Mouse (Mus musculus) CH12.LX (cell line): ENCODE data around the gene Nup210l. TPM values are rescaled to one million over a fixed set of nuclear protein-coding genes. Genes with fewer than 3 reads are reported as not detected.
A peak's percentile ranks its signal among the peaks of the same experiment; 100 is the strongest.

ENCODE experiments used
- DNase-seq: peaks from one replicate; pipeline ENCODE4 v3.0.0-alpha.2; 2013; ENCODE audit errors: extremely low read depth
- H3K27ac ChIP-seq: 2 replicates; pipeline ENCODE4 v1.5.1; 2012; ENCODE audit warnings: low read depth, mild to moderate bottlenecking, control low read depth, moderate library complexity; ENCODE audit not compliant: insufficient read depth
- H3K27me3 ChIP-seq: replicated peaks from 2 replicates; pipeline ENCODE3; 2012; ENCODE audit warnings: inconsistent platforms
- H3K36me3 ChIP-seq, 2 experiments: replicated peaks in 1 of 2; 2 replicates each; pipeline versions ENCODE3 to v1.6.1; 2012; ENCODE audit warnings: inconsistent platforms in 1 of 2, low read length in 1 of 2, mild to moderate bottlenecking in 1 of 2, mixed read lengths in 1 of 2, moderate library complexity in 1 of 2; ENCODE audit not compliant: control insufficient read depth in 1 of 2, insufficient read depth in 1 of 2
- H3K4me1 ChIP-seq, 2 experiments: 2 replicates each; pipeline ENCODE4 v1.6.1; 2012; ENCODE audit warnings: inconsistent platforms in 1 of 2, moderate library complexity in 1 of 2; ENCODE audit not compliant: insufficient read depth in 2 of 2, control insufficient read depth in 1 of 2
- H3K4me2 ChIP-seq: 2 replicates; pipeline ENCODE4 v1.6.1; 2012; ENCODE audit warnings: low read depth, mild to moderate bottlenecking, control low read depth; ENCODE audit not compliant: poor library complexity, insufficient read depth, severe bottlenecking
- H3K4me3 ChIP-seq, 3 experiments: fragments of 150-350 bp in 1 of 3; sonication (generic) in 1 of 3; replicated peaks in 1 of 3; 2 replicates each; pipeline versions ENCODE3 to v1.5.1; 2011 to 2012; ENCODE audit warnings: low read depth in 2 of 3, low read length in 2 of 3, mild to moderate bottlenecking in 2 of 3, moderate library complexity in 2 of 3, control low read depth in 1 of 3, improper control_type of control experiment in 1 of 3, inconsistent platforms in 1 of 3, mixed read lengths in 1 of 3; ENCODE audit not compliant: poor library complexity in 1 of 3
- H3K79me2 ChIP-seq: replicated peaks from 2 replicates; pipeline ENCODE4 v1.6.1; 2012; ENCODE audit warnings: mild to moderate bottlenecking, moderate library complexity; ENCODE audit not compliant: control insufficient read depth, poor library complexity, insufficient read depth, severe bottlenecking; ENCODE audit errors: extremely low read depth
- H3K9ac ChIP-seq: 2 replicates; pipeline ENCODE4 v1.6.1; 2012; ENCODE audit warnings: low read depth, mild to moderate bottlenecking, control low read depth, moderate library complexity; ENCODE audit not compliant: insufficient read depth
- H3K9me3 ChIP-seq: replicated peaks from 2 replicates; pipeline ENCODE3; 2012; ENCODE audit warnings: low read length, inconsistent platforms, mixed read lengths
- CTCF ChIP-seq, 2 experiments: IDR thresholded peaks in 1 of 2; conservative IDR thresholded peaks in 1 of 2; 2 replicates each; pipeline ENCODE4 v1.5.1; 2011 to 2012; ENCODE audit warnings: low read depth in 2 of 2, low read length in 2 of 2, improper control_type of control experiment in 1 of 2, inconsistent platforms in 1 of 2, mild to moderate bottlenecking in 1 of 2, moderate library complexity in 1 of 2
- EP300 ChIP-seq: IDR thresholded peaks from 2 replicates; pipeline ENCODE4 v1.6.1; 2011; ENCODE audit warnings: low read length, improper control_type of control experiment
- GABPA ChIP-seq: IDR thresholded peaks from 2 replicates; pipeline ENCODE4 v1.6.1; 2012; ENCODE audit warnings: low read depth, low read length, improper control_type of control experiment, inconsistent platforms; ENCODE audit not compliant: insufficient replicate concordance
- HCFC1 ChIP-seq: IDR thresholded peaks from 2 replicates; pipeline ENCODE4 v1.6.1; 2012; ENCODE audit warnings: low read depth, mild to moderate bottlenecking, inconsistent platforms, low read length, improper control_type of control experiment
- IRF4 ChIP-seq: IDR thresholded peaks from 2 replicates; pipeline ENCODE4 v1.6.1; 2014; ENCODE audit warnings: low read depth, mild to moderate bottlenecking, inconsistent platforms, low read length, improper control_type of control experiment
- JUND ChIP-seq: conservative IDR thresholded peaks from 2 replicates; pipeline ENCODE4 v1.6.1; 2011; ENCODE audit warnings: low read depth, low read length, improper control_type of control experiment
- MAZ ChIP-seq: IDR thresholded peaks from 2 replicates; pipeline ENCODE4 v1.6.1; 2012; ENCODE audit warnings: low read depth, mild to moderate bottlenecking, inconsistent platforms, low read length, improper control_type of control experiment, moderate library complexity
- MEF2A ChIP-seq: IDR thresholded peaks from 2 replicates; pipeline ENCODE4 v1.6.1; 2014; ENCODE audit warnings: low read depth, mild to moderate bottlenecking, inconsistent platforms, low read length, improper control_type of control experiment, borderline replicate concordance
- MYC ChIP-seq: IDR thresholded peaks from 2 replicates; pipeline ENCODE4 v1.6.1; 2011; ENCODE audit warnings: low read depth, mild to moderate bottlenecking, improper control_type of control experiment, low read length
- NELFE ChIP-seq: IDR thresholded peaks from 2 replicates; pipeline ENCODE4 v1.6.1; 2011; ENCODE audit warnings: low read depth, low read length, improper control_type of control experiment
- RAD21 ChIP-seq: IDR thresholded peaks from 2 replicates; pipeline ENCODE4 v1.6.1; 2011; ENCODE audit warnings: low read depth, mild to moderate bottlenecking, low read length, improper control_type of control experiment, moderate library complexity
- SIN3A ChIP-seq: IDR thresholded peaks from 2 replicates; pipeline ENCODE4 v1.6.1; 2012; ENCODE audit warnings: low read length, improper control_type of control experiment, inconsistent platforms
- SMC3 ChIP-seq: IDR thresholded peaks from 2 replicates; pipeline ENCODE4 v1.6.1; 2011; ENCODE audit warnings: low read depth, low read length, improper control_type of control experiment
- USF2 ChIP-seq: conservative IDR thresholded peaks from 2 replicates; pipeline ENCODE4 v1.6.1; 2011; ENCODE audit warnings: low read depth, low read length, improper control_type of control experiment
- ZC3H11A ChIP-seq: IDR thresholded peaks from 2 replicates; pipeline ENCODE4 v1.6.1; 2012; ENCODE audit warnings: low read depth, mild to moderate bottlenecking, inconsistent platforms, low read length, improper control_type of control experiment
- ZKSCAN1 ChIP-seq: IDR thresholded peaks from 2 replicates; pipeline ENCODE4 v1.6.1; 2012; ENCODE audit warnings: low read depth, inconsistent platforms, low read length, improper control_type of control experiment, borderline replicate concordance
- ZMIZ1 ChIP-seq: IDR thresholded peaks from 2 replicates; pipeline ENCODE4 v1.6.1; 2012; ENCODE audit warnings: low read depth, mild to moderate bottlenecking, inconsistent platforms, low read length, improper control_type of control experiment
- ZNF384 ChIP-seq: IDR thresholded peaks from 2 replicates; pipeline ENCODE4 v1.6.1; 2012; ENCODE audit warnings: low read depth, low read length, improper control_type of control experiment, inconsistent platforms
- dilution Hi-C: fragments of 300-500 bp; cut with MboI; formaldehyde crosslinking; loops from 2 replicates; pipeline ENCODE4 v1.14.3; 2020; ENCODE audit warnings: low sequenced_read_pairs; ENCODE audit not compliant: extremely low pct_unique_long_range_greater_than_20kb, extremely low pct_ligation_motif_present
- in situ Hi-C: fragments of 300-500 bp; cut with MboI; formaldehyde crosslinking; loops from 3 replicates; pipeline ENCODE4 v1.14.3; 2019; ENCODE audit warnings: low sequenced_read_pairs, low pct_ligation_motif_present, low pct_unique_long_range_greater_than_20kb, mixed read lengths
- polyA plus RNA-seq: library from polyadenylated mRNA; unstranded; fragments of >175 nt; gene quantifications from 2 replicates; pipeline ENCODE4 v1.2.1, GENCODE M21; 2012; ENCODE audit warnings: low read depth; ENCODE audit not compliant: insufficient read length
- total RNA-seq, 2 experiments: library from RNA; depleted of rRNA; stranded (reverse); fragments of 300-350 nt in 1 of 2; fragments of >200 nt in 1 of 2; gene quantifications; 2 replicates each; pipeline ENCODE4 v1.2.3; 2012 to 2014

Gene Nup210l
- total and polyA plus RNA-seq, 3 experiments = 0.42 to 0.47 (median 0.43) TPM

DNA sequence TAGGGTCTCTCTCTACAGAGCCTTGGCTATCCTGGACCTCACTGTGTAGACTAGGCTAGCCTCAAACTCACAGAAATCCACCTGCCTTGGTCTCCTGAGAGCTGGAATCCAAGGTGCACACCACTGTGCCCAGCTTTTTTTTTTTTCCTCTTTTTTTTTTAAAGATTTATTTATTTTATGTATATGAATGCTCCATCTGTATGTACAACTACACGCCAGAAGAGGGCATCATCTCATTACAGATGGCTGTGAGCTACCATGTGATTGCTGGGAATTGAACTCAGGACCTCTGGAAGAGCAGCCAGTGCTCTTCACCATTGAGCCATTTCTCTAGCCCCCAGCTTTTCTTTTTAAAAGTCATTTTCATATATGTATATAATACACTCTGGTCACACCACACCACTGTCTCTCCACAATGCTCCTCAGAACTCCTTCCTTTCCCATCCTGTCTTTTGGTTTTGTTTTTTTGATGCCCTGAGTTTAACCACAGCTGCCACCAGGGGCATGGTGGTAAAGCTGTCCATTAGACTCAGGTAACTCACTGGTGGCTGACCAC, 112.0 kb downstream of the Nup210l start:
- in situ Hi-C loops (no loop called here), dilution Hi-C loops (no loop called here)
- Histone ChIP-seq H3K4me3 (no peak overlapping the region), H3K36me3 (peaks cover 12 to 19% of the 10 kb centered on the region in 2 experiments), H3K27me3 (no peaks in the 10 kb centered on the region), H3K79me2 (peaks cover 23% of the 10 kb centered on the region), H3K4me2 (no peak overlapping the region), H3K9me3 (no peaks in the 10 kb centered on the region), H3K27ac (no peak overlapping the region), H3K4me1 (peaks cover 4 to 24% of the 10 kb centered on the region in 2 experiments; a peak in 3 of 4 replicates), H3K9ac (no peak overlapping the region)
- DNase-seq = no peak
- peak in 1 of 2 experiments; percentile 56; a peak in 2 of 4 replicates for TF ChIP-seq CTCF (conservative IDR thresholded peaks at IDR 0.05 in 1 of 2, IDR thresholded peaks at IDR 0.05 in 1 of 2; ENCODE audit: low read depth in 2 of 2, low read length in 2 of 2)
- peak; percentile 51 for TF ChIP-seq ZNF384
- TF ChIP-seq ZMIZ1 = no peak
- TF ChIP-seq RAD21 = peak; percentile 57
- peak; percentile 85 for TF ChIP-seq MYC
- no peak for TF ChIP-seq USF2
- TF ChIP-seq SMC3 = peak; percentile 41

DNA sequence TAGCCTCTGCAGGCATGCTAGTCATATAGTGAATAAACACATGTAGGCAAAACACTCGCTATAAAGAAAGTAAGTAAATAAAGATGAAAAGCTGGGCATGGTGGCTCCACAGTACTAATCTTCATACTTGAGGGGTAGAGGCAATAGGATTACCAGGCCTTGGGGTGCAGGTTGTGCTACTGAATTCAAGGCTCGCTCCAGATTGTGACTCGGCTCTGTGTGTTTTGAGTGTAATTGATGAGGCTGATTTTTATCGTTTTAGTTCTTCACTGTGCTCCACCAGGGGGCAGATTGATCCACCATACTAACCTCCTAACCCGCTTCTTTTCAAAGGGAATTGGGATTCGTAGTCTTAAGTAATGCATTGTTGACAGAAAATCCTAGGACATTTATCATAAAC, 116.2 kb downstream of the Nup210l start:
- H3K9ac ChIP-seq = peak overlapping the region; percentile 45; the same call in 1 of the 2 replicates
- DNase-seq = peak; percentile 63
- no peak overlapping the region for H3K4me3 ChIP-seq
- no peaks in the 10 kb centered on the region for H3K9me3 ChIP-seq
- H3K4me1 ChIP-seq = peaks cover 6 to 28% of the 10 kb centered on the region in 2 experiments; a peak in 3 of 4 replicates
- H3K4me2 ChIP-seq = peak overlapping the region; percentile 60
- dilution Hi-C loops (no loop called here), in situ Hi-C loops (loop anchor here (5.0 kb wide), 1 partner anchor 152 kb away; no protein-coding TSS in a partner anchor)
- H3K27ac ChIP-seq = no peak overlapping the region
- H3K36me3 ChIP-seq = no peaks in the 10 kb centered on the region
- TF ChIP-seq CTCF (conservative IDR thresholded peaks at IDR 0.05 in 1 of 2, IDR thresholded peaks at IDR 0.05 in 1 of 2; ENCODE audit: low read depth in 2 of 2, low read length in 2 of 2) (peak in 1 of 2 experiments; percentile 88; a peak in 3 of 4 replicates), ZNF384 (no peak; the same call in 1 of the 2 replicates), SIN3A (peak; percentile 60), ZKSCAN1 (no peak), JUND (no peak), MAZ (no peak), RAD21 (peak; percentile 84), NELFE (0 out of 2 replicates have a peak, but pooled peaks have one; percentile 19), HCFC1 (0 out of 2 replicates have a peak, but pooled peaks have one; percentile 10), ZC3H11A (peak; percentile 47), EP300 (no peak), IRF4 (no peak; the same call in 1 of the 2 replicates), GABPA (no peak), MEF2A (no peak), SMC3 (peak; percentile 91)
- no peaks in the 10 kb centered on the region for H3K79me2 ChIP-seq
- no peaks in the 10 kb centered on the region for H3K27me3 ChIP-seq
